Mouse (Mus musculus): ENCODE measurements at regions not wholly inside any gene's neighbourhood (a gene's known extent, or its start where the extent isn't known, plus 50 kb on each side); places are given as distances from the start of the nearest gene placed in this dataset.

DNA sequence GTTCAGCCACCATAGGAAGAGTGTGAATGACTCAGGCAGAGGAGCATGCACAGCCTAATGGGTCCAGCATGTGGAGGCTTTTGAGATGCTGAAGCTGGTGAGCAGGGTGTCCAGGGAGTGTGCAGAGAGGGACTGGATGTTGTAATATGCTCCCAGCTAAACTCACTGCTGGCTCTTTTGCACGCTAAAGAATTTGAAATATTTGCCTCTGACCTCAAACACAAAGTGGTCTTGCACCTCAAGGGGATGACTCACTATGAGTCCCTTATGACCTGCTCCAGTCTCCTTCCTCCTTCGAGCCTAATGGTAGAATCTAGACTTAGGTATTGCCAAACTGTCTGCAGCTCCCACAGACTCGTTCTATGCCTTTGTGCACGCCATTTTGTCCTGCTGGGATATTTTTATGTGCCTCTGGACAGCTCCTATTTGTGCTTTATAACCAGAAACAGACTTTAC lies 55.0 kb upstream of the Slit3 start:
- no peak for DNase-seq

GRCm38 (mm10) chr11:35057791-35058190 lies 63.2 kb upstream of the Slit3 start:
- no peak for DNase-seq

DNA sequence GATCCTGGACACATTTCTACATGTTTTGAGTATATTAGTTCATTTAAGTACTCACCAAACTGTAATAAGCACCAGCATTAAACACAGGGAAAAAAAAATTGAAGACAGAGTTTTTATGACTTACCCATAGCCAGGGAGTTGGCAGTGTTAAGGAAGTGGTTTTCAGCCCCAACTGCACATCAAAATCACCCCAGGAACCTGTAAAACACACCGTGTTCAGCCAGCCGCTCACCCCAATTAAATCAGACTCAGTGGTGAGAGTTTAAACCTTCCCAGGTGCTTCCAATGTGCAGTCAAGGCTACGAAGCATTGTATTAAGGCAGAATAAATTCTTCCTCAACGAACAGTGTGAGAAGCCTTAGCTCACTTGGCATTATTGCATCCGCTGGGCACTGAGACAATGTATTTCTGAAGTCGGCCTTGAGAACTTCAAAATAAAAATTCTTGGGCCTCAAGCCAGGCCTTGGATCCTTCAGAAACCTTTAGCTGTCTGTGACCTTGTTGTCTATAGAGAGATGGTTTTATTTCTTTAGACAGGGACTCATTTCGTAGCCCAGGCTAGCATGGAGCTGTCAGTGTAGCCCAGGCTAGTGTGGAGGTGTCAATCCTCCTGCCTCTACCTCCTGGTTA lies 65.4 kb upstream of the Slit3 start:
- no peak for DNase-seq

- DNase-seq = no peak
Measured at GRCm38 (mm10) chr11:35053613-35053950, 67.4 kb upstream of the Slit3 start.

DNA sequence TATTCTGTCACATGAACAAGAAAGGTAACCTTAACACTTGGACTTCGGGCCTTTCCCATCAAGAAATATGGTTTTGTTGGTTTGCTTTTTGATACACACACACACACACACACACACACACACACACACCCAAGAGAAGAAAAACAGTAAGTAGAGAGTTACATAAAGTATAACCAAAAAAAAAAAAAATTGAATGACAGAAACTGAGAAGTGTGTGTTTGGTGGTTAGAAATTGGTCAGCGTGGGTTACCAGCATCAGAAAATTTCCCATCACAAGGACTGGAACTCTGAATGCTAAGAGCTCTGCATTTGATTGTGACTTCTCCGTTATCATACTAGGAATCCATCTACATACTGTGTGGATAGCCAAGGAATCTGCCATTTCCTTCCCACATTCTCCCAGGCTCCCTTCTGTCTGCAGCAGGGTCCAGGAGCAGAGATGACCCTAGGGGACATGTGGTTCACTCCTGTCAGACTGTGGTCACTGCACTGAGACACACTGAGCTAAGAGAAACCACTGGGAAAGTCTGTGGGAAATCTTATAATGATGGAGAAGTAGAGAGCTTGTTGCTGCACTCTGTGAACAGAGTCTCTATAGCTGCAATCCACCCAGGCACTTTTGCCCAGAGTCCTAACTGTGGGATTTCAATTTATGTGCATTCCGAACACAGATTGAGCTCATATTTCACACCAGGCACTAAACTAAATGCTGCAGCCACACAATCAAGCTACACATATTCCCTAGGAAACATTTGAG lies 68.0 kb upstream of the Slit3 start:
- DNase-seq = no peak

GRCm38 (mm10) chr11:35049663-35050215 lies 71.3 kb upstream of the Slit3 start:
- no peak for DNase-seq

DNA sequence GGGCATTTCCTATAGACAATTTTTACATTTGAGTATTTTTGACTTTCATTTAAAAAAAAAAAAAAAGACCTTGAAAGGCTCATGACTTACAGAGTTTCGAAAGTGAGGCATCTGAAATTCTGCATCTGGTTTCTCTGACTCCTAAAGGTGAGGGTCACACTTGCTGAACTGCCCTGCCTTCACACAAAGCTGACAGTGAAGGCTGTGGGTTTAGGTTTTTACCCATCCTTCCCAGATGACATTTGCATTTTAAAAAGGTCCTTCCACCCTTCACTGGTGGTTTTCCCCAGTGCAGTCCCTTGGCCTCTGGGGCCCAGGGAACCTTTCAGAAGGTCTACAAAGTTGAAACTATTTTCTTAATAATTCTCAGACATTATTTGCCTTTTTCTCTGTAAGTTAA lies 76.4 kb upstream of the Slit3 start:
- DNase-seq = no peak

- no peak for DNase-seq
Measured at GRCm38 (mm10) chr11:35024448-35024847, 96.6 kb upstream of the Slit3 start.

- no peak for DNase-seq
Measured at GRCm38 (mm10) chr11:35023813-35024212, 97.2 kb upstream of the Slit3 start.

GRCm38 (mm10) chr11:35021990-35022625 lies 98.9 kb upstream of the Slit3 start:
- DNase-seq = no peak

DNA sequence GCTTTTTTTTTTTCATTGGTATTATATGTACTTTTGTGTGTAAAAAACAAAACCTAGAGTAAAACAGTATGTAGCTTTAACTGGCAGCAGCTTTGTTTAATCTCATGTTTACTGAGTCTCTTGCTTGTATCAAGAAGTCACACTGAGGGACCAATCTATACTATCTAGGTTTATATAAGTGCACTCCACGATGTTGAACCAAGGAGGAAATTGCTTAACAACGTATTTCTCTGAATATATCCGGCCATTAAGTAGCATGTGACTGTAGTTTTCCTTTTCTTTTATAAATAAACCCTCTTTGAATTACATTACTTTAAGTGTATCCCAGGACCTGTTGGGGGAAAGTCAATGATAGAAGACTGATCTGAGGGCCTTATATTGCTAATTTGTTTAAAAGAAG lies 104.0 kb upstream of the Slit3 start:
- no peak for DNase-seq

GRCm38 (mm10) chr11:35011521-35012476 lies 109.2 kb upstream of the Slit3 start:
- DNase-seq = no peak

DNA sequence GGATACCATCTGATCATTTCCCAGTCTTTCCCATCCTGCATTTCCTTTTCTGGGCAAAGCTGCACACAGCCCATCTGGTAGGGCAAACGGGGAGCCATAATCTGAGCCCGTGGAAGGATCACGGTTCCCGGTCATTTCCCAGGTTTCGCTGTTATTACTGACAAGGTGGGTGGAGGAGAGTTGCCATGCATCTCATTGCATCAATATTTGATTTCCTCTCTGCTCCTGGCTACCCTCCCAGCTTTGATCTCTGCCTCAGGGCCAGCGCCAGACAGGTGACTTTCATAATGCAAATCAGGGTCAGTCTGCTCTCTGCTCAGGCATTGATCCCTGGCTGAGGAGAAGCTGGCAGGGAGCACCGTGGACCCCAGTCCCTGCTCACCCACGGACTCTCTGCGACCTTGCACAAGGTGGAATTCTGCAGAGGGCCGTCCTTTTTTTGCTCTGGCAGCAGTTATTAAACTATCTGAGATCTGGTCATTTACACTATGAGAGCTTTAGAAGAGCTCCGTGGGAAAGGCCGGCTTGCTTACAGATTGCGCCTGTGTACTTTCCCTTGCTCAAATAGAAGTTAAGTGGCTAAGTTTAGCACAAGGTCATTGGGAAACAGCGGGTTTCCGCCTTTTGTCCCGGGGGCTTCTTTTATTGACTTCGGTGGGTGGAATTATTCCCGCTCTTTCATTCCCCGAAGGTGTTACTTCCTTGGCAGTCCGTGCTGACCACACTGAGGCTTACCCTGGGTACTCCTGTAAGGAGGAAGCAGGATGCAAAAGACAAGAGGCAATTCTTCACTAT lies 114.1 kb upstream of the Slit3 start:
- peak; percentile 3 for DNase-seq

GRCm38 (mm10) chr11:35005143-35005542 lies 115.9 kb upstream of the Slit3 start:
- no peak for DNase-seq

- no peak for DNase-seq
Measured at GRCm38 (mm10) chr11:35004431-35004830, 116.6 kb upstream of the Slit3 start.

DNA sequence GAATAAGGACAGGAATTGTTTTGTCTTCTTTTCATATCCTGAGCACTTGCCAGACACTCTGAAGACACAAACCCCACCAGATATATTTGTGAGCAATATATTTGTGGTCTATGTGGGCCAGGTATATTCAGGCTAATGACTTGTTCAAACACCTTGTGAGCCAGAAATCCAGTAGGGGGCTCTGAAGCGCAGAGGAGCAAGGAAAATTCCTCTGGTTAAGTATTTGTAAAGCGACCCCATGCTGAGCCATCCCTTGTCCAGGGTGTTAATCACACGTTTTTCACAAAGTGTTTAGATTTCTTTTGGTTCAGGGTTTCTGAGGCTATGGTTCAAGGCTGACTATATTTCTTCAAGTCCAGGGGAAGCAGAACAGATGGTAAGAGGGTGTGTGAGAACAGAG lies 117.1 kb upstream of the Slit3 start:
- DNase-seq = no peak

DNA sequence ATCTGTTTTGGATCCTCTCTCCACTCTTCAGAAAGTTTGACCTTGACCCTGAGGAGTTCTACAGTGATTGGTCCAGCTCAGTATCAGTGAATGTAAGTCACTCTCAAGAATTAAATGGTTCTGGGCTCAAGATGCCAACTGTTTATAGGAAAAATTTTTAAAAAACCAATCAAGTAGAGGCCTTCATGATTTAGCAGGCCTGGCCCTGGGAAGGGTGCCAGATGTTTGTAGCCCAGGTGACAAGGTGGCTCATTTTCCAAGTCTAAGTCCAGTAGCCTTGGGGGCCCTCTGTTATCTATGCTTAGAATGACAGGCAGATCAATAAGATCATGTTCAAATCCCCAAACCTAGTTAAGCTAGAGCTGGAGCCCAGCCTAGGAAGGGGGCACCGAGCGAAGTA lies 123.1 kb upstream of the Slit3 start:
- no peak for DNase-seq

DNA sequence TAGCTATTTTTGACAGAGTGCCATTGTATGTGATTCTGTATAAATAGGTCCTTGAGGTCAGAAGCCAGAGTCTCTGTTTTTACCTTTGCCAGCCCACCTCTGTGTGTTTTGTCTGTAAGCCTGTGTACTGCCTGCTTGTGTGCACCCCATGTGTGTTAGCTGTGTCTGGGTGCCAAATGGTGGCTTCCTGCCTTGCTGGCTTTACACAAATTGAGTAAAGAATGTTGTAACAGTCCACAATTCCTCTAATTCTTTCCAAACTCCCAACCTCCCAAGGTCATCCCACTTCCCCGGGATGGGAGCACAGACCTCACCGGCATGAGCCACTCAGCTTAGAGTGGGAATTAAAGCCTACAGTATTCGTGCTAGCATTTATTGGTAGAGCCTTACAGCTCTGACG lies 125.5 kb upstream of the Slit3 start:
- no peak for DNase-seq

GRCm38 (mm10) chr11:34982775-34983457 lies 138.1 kb upstream of the Slit3 start:
- no peak for DNase-seq

- no peak for DNase-seq
Measured at GRCm38 (mm10) chr11:34980210-34980609, 140.8 kb upstream of the Slit3 start.

DNA sequence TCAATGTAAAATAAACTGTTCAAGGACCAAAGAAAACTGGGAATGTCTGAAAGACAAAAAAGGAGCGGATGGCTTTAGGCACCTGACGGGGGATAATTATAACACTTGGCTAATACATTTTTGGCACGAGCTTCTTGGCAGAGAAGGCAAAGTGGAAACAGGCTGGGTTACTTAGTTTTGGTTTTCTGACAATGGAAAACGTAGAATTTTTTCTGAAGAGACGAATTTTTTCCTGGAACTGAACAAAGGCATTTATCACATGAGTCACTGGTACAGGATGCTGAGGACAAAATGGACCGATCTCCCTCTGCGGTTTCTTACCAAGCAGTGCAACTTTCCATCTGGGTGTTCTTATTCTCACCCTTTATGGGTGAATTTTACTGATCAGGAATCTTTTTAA lies 143.2 kb upstream of the Slit3 start:
- no peak for DNase-seq
